Mouse (Mus musculus) layer of hippocampus, postnatal 14 days (tissue): ENCODE data around the gene Trip4. TPM values are rescaled to one million over a fixed set of nuclear protein-coding genes. Genes with fewer than 3 reads are reported as not detected.

Experiments used
- DNase-seq, 2 experiments: peaks; one replicate each; pipeline ENCODE4 v3.0.0; 2021 to 2022; ENCODE audit warnings: low spot score in 2 of 2, mixed read lengths in 1 of 2
- total RNA-seq, 2 experiments: library from RNA; stranded (reverse); gene quantifications; 2 replicates each; pipeline ENCODE4 v1.2.3; 2021

Gene Trip4
- total RNA-seq, 2 experiments from 2014 or later: 39.5 to 42.6 TPM

GRCm38 (mm10) chr9:65836916-65837315 is 71.7 kb downstream of the Trip4 start:
- no peak for DNase-seq

GRCm38 (mm10) chr9:65834628-65835354 is 73.8 kb downstream of the Trip4 start:
- no peak for DNase-seq

GRCm38 (mm10) chr9:65833640-65834039 is 75.0 kb downstream of the Trip4 start:
- DNase-seq: no peak

GRCm38 (mm10) chr9:65833230-65833629 is 75.4 kb downstream of the Trip4 start:
- DNase-seq: no peak

GRCm38 (mm10) chr9:65832041-65832440 is 76.6 kb downstream of the Trip4 start:
- DNase-seq: no peak

GRCm38 (mm10) chr9:65831164-65831563 is 77.4 kb downstream of the Trip4 start:
- no peak for DNase-seq

GRCm38 (mm10) chr9:65830255-65830654 is 78.3 kb downstream of the Trip4 start:
- DNase-seq: no peak

GRCm38 (mm10) chr9:65829410-65829809 is 79.2 kb downstream of the Trip4 start:
- no peak for DNase-seq

- no peak for DNase-seq
Measured at GRCm38 (mm10) chr9:65828511-65828910, 80.1 kb downstream of the Trip4 start.

- no peak for DNase-seq
Measured at GRCm38 (mm10) chr9:65828016-65828403, 80.6 kb downstream of the Trip4 start.

GRCm38 (mm10) chr9:65827344-65828015 is 81.1 kb downstream of the Trip4 start, which contains the start of gene Zfp609:
Gene Zfp609, minus strand, starts transcription at chr9:65827564.
- DNase-seq: peak; percentile 96 to 99

- DNase-seq: peak; percentile 49 to 56
Measured at GRCm38 (mm10) chr9:65826588-65827343, 81.8 kb downstream of the Trip4 start.

GRCm38 (mm10) chr9:65826226-65826587 is 82.4 kb downstream of the Trip4 start:
- DNase-seq: no peak

- DNase-seq: no peak
Measured at GRCm38 (mm10) chr9:65823716-65824462, 84.7 kb downstream of the Trip4 start.

- no peak for DNase-seq
Measured at GRCm38 (mm10) chr9:65822011-65822410, 86.6 kb downstream of the Trip4 start.

GRCm38 (mm10) chr9:65820301-65820700 is 88.3 kb downstream of the Trip4 start:
- no peak for DNase-seq

- no peak for DNase-seq
Measured at GRCm38 (mm10) chr9:65818402-65818801, 90.2 kb downstream of the Trip4 start.

GRCm38 (mm10) chr9:65812841-65813240 is 95.8 kb downstream of the Trip4 start:
- DNase-seq: no peak

GRCm38 (mm10) chr9:65811784-65812183 is 96.8 kb downstream of the Trip4 start:
- DNase-seq: no peak

GRCm38 (mm10) chr9:65807818-65808217 is 100.8 kb downstream of the Trip4 start:
- no peak for DNase-seq

- DNase-seq: no peak
Measured at GRCm38 (mm10) chr9:65807251-65807650, 101.3 kb downstream of the Trip4 start.
